Comparison of ENCODE assay signal across 25 mouse cellular contexts in the genomic region with DNA sequence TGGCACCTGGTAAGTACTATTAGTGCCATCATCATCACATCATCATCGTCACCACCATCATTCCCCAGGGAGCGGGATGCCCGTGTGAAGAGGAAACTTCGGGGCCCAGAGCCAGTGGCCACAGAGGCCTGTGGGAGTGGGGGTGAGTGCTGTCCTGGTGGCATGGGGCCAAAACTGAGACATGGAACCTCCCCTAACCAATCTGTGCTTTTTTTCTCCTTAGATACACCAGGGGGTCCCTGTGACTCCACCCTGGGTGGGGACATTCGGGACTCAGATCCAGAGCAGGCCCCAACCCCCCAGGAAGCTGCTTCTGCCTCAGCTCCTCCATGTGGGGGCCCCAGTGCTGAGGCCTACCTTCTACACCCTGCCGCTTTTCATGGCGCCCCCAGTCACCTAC. TPM values are rescaled to one million over a fixed set of nuclear protein-coding genes. Genes with fewer than 3 reads are reported as not detected.
A peak's percentile ranks its signal among the peaks of the same experiment; 100 is the strongest.
DNase-seq lines count a peak whose midpoint lies in the region; ATAC-seq lines count a peak whose summit lies in the region.
"Had no signal": no experiment of that assay in that cellular context is flagged by ENCODE, and none has a peak within 500 bp of the region (broad histone marks: within the 10 kb centered on the region; RNA-seq: fewer than 3 reads in every experiment).

No protein-coding gene starts in this region.

- H3K9me3 ChIP-seq in heart, embryonic 10.5 days = no peaks in the 10 kb centered on the region
- H3K9me3 ChIP-seq: forebrain, embryonic 10.5 days; forebrain, embryonic 13.5 days had no signal

- H3K27me3 ChIP-seq in heart, embryonic 10.5 days (ENCODE audit: insufficient read depth, poor library complexity, severe bottlenecking) = no peaks in the 10 kb centered on the region
- H3K27me3 ChIP-seq: forebrain, embryonic 13.5 days had no signal

- DNase-seq in cerebellum, adult 11-12 months = peak; percentile 53
- DNase-seq in cerebellum, postnatal 10 days = peak; percentile 43 to 48
- no peak for DNase-seq in cerebellum, postnatal 4 days (ENCODE audit: low spot score in 2 of 2)
- peak; percentile 73 for DNase-seq in heart, embryonic 10.5 days (ENCODE audit: low spot score)
- DNase-seq in heart, adult 8-10 months (ENCODE audit: low spot score) = no peak
- peak; percentile 64 for DNase-seq in testis, postnatal 10 days (ENCODE audit: low spot score)
- no peak for DNase-seq in testis, postnatal 14 days (ENCODE audit: low spot score)
- DNase-seq: adrenal gland, adult 8-10 months; adrenal gland, postnatal 25 days; cerebellum, postnatal 36 days; gastrocnemius, postnatal 10 days; gastrocnemius, postnatal 36 days; heart, postnatal 36 days; kidney, adult 18-20 months had no signal

- no peak overlapping the region for H3K27ac ChIP-seq in heart, embryonic 10.5 days
- H3K27ac ChIP-seq: forebrain, embryonic 10.5 days; forebrain, embryonic 13.5 days; hindbrain, embryonic 14.5 days; hindbrain, postnatal 0 days had no signal

- no peak for ATAC-seq in cerebellum, adult (ENCODE audit: insufficient number of reproducible peaks, low FRiP score, low TSS enrichment)
- ATAC-seq: activated CD4-positive, CD25-positive, alpha-beta regulatory T cell, adult 4 months; forebrain, embryonic 13.5 days; forebrain, embryonic 16.5 days; hindbrain, postnatal 0 days; inflammation-experienced regulatory T-cells, adult 6 months; intestine, embryonic 16.5 days had no signal

- peaks cover 62% of the 10 kb centered on the region for H3K36me3 ChIP-seq in heart, embryonic 10.5 days

- H3K4me1 ChIP-seq in heart, embryonic 10.5 days = peaks cover 40% of the 10 kb centered on the region

- no peak overlapping the region for H3K4me3 ChIP-seq in heart, embryonic 10.5 days
- H3K4me3 ChIP-seq: forebrain, embryonic 10.5 days; forebrain, embryonic 13.5 days had no signal

- 82% methylated on average over 7 of the region's 7 CpGs for WGBS in heart, embryonic 10.5 days

RNA-seq across cellular contexts. Expression of gene Tbx6, which starts 3.2 kb away (rescaled TPM):
- 0.23 and 0.53 TPM in 2 replicates for polyA plus RNA-seq in heart, embryonic 10.5 days (2016; fragmentation: Nextera tagmentation; extraction: Ambion mirVana)
- total RNA-seq in heart, adult 8-10 months (2022) = under 1 TPM; 0.40 to 0.49 (median 0.42) TPM
- polyA plus RNA-seq: heart, postnatal 0 days had no signal

RNA-seq across cellular contexts. Expression of gene Ypel3, which starts 7.7 kb away (rescaled TPM):
- polyA plus RNA-seq in heart, embryonic 10.5 days (2016; fragmentation: Nextera tagmentation; extraction: Ambion mirVana) = 43.4 and 66.0 TPM in 2 replicates
- 10 to 100 TPM; 46.6 to 99.6 (median 72.6) TPM for total RNA-seq in heart, adult 8-10 months (2022)

RNA-seq across cellular contexts. Expression of gene Ppp4c, which starts 7.8 kb away (rescaled TPM):
- 233 and 325 TPM in 2 replicates for polyA plus RNA-seq in heart, embryonic 10.5 days (2016; fragmentation: Nextera tagmentation; extraction: Ambion mirVana)
- total RNA-seq in heart, adult 8-10 months (2022) = 10 to 100 TPM; 32.7 to 36.8 (median 34.5) TPM

RNA-seq across cellular contexts. Expression of gene Fam57b, which starts 13.0 kb away (rescaled TPM):
- 0.06 and 0.38 TPM in 2 replicates for polyA plus RNA-seq in heart, embryonic 10.5 days (2016; fragmentation: Nextera tagmentation; extraction: Ambion mirVana)
- 10 to 100 TPM in 1 of 4 experiments, 1 to 10 TPM in 3; 6.9 to 10.1 (median 8.0) TPM for total RNA-seq in heart, adult 8-10 months (2022)
- total RNA-seq: granulocyte monocyte progenitor cell, adult 5-6 weeks had no signal
- polyA plus RNA-seq: activated CD4-positive, CD25-positive, alpha-beta regulatory T cell, adult 4 months; inflammation-experienced regulatory T-cells, adult 6 months had no signal

RNA-seq across cellular contexts. Expression of gene Gdpd3, which starts 18.3 kb away (rescaled TPM):
- 1.3 and 1.5 TPM in 2 replicates for polyA plus RNA-seq in heart, embryonic 10.5 days (2016; fragmentation: Nextera tagmentation; extraction: Ambion mirVana)
- 1 to 10 TPM; 1.3 to 2.2 (median 1.8) TPM for total RNA-seq in heart, adult 8-10 months (2022)

Comparison
In these comparisons a context has a peak if more than half of its experiments do, and no peak if none do; other contexts are left out.
1. DNase-seq: peak in cerebellum, adult 11-12 months (single experiment), cerebellum, postnatal 10 days (2 of 2), heart, embryonic 10.5 days (single experiment) and testis, postnatal 10 days (single experiment); none in cerebellum, postnatal 4 days (0 of 2), heart, adult 8-10 months (single experiment) and testis, postnatal 14 days (single experiment).